Mouse (Mus musculus) Patski (cell line): Measurements from ENCODE around the gene Olfr1176. TPM values are rescaled to one million over a fixed set of nuclear protein-coding genes. Genes with fewer than 3 reads are reported as not detected.

Experiments
- ATAC-seq: fragments of 100-300 bp; one replicate; pipeline ENCODE4 v1.8.0; 2021
- CTCF ChIA-PET: fragments of 350-600 bp; sonication (Branson Sonifier 250); formaldehyde crosslinking; loops from one replicate; lab custom pipeline; 2022; ENCODE audit warnings: inconsistent platforms; lab: Charles Lee
- POLR2A ChIA-PET: fragments of 350-600 bp; sonication (Branson Sonifier 250); formaldehyde crosslinking; loops from one replicate; lab custom pipeline; 2022; ENCODE audit warnings: antibody characterized with exemption, inconsistent platforms; lab: Charles Lee
- DNase-seq: peaks from one replicate; pipeline ENCODE4 v3.0.0-alpha.2; 2011; ENCODE audit warnings: low read depth, low spot score
- H3K27me3 ChIP-seq: fragments of 371-371 bp; one replicate; pipeline ENCODE4 v1.5.1; 2021
- CTCF ChIP-seq: fragments of 100-300 bp; IDR thresholded peaks from one replicate; pipeline ENCODE4 v1.5.1; 2021
- in situ Hi-C: fragments of 300-500 bp; cut with MboI; formaldehyde crosslinking; loops from 3 replicates; pipeline ENCODE4 v1.11.1; 2018; ENCODE audit warnings: low pct_unique_long_range_greater_than_20kb, mixed read lengths
- polyA plus RNA-seq: library from polyadenylated mRNA; unstranded; gene quantifications from one replicate; pipeline ENCODE4 v1.2.3, GENCODE M21; 2021

The Olfr1176 gene
- not detected for polyA plus RNA-seq

DNA sequence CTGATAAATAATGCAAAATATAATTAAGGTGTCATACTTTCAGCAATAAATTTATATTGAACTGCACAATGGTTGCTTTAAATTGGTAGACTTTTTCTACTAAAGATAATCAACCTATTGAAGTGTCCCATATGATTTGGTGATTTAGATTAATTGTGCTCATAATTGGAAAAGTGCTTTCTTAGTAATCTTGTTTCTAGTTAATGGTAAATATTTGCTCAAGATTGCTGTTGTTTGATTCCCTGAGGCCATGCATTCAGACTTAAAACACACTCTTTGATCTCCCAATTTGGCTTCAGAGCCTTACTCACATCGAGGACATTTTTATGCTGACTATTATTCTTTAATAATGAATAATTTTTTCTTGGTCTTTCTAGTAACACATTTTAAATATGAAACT, at the start of gene Olfr1176:
Olfr1176 (plus strand) TSS at position 301 of the 400 bp plus-strand sequence.
- no peak for ATAC-seq
- no peak for TF ChIP-seq CTCF
- DNase-seq: no peak
- CTCF ChIA-PET: no interaction called here
- no peaks in the 10 kb centered on the region for H3K27me3 ChIP-seq
- POLR2A ChIA-PET: no interaction called here
- in situ Hi-C loops: no loop called here

DNA sequence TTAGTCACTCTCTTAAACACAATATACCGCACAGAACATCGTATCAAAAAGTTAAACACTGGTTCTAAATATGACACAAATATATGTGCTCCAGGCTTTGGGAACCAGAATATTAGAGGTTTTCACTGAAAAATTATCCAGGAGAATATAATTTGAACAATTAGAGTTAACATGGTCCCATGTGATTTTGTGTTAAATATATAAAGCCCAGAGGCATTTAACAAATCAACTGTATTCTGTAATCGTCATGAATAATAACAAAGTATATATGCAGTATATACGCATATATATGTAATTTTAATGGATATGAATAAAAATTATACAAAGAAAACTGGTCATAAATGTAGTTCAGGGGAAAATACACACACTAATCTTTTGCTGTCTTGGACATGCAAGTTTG, 21.5 kb upstream of the Olfr1176 start, which contains the start of gene Olfr1174-ps:
Olfr1174-ps (minus strand) TSS at position 101 of the 400 bp plus-strand sequence.
- CTCF ChIA-PET: no interaction called here
- DNase-seq (no peak), ATAC-seq (no peak)
- no peaks in the 10 kb centered on the region for H3K27me3 ChIP-seq
- in situ Hi-C loops: no loop called here
- POLR2A ChIA-PET: no interaction called here
- no peak for TF ChIP-seq CTCF

DNA sequence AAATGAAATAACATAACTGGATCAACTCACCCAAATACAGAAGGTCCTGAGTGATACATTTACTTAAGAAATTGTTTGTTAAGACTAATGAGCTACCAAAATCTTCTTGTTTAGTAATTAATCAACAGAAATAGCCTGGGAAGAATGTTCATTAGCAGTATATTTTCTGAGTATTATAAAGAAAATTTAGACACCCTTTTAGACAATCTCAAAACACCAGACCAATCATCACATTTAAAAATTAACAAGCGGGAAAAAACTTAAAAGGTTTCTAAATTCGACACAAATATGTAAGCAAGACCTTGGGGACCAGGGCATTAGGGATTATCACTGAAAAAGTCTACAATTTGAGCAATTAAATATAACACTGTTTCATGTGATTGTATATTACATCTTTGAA, 9.4 kb upstream of the Olfr1176 start, which contains the start of gene Olfr1175-ps:
Olfr1175-ps (minus strand) TSS at position 101 of the 400 bp plus-strand sequence.
- in situ Hi-C loops: no loop called here
- no peaks in the 10 kb centered on the region for H3K27me3 ChIP-seq
- ChIA-PET CTCF (no interaction called here), POLR2A (no interaction called here)
- DNase-seq (no peak), ATAC-seq (no peak)
- no peak for TF ChIP-seq CTCF

DNA sequence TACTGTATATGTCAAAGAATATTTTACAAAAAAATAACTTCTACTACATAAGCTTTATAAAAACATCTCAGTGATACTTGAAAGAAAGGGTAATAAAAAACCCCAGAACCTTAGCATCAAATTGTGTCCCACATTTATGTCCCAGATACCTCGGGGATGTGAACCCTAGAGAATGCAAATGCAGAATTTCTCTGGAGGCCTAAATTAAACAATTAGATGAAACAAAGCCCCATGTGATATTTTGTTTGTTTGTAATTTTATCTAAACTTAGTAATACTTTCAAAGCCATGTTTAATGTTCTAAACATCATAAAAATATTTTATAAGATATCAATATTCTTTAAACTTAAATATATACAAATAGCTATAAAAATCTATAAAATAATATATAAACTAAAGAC, 9.9 kb downstream of the Olfr1176 start, which contains the start of gene Olfr1177-ps:
Olfr1177-ps (minus strand) TSS at position 101 of the 400 bp plus-strand sequence.
- CTCF ChIA-PET: no interaction called here
- DNase-seq: no peak
- in situ Hi-C loops: no loop called here
- no peaks in the 10 kb centered on the region for H3K27me3 ChIP-seq
- ATAC-seq: no peak
- TF ChIP-seq CTCF: no peak
- POLR2A ChIA-PET: no interaction called here

DNA sequence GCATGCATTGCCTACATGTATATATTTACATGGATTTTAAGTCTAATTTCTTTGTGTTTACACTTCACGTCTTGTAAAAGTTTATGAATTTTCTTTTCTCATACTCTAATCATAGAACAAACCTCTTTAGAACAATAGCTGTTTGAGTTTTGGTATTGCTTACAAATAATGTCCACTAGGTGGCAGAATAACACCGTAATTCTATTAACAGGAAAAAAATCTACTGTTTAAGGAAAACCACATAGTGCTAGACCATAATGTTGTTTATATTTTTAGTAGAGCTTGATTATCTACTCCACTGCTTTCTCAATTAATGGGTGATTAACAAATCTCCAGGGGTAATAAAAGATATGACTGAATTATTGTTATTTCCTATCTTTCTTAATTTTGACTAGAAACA, 19.8 kb downstream of the Olfr1176 start:
- no peak for ATAC-seq
- no peaks in the 10 kb centered on the region for H3K27me3 ChIP-seq
- ChIA-PET POLR2A (no interaction called here), CTCF (interaction anchor here (1.0 to 2.0 kb wide), 3 partner anchors 15 to 17 kb away, joined by 3 to 5 read pairs (median 3); no protein-coding TSS in a partner anchor)
- in situ Hi-C loops: loop anchor here (10.0 kb wide), 1 partner anchor 1188 kb away; no protein-coding TSS in a partner anchor
- no peak for TF ChIP-seq CTCF
- no peak for DNase-seq

DNA sequence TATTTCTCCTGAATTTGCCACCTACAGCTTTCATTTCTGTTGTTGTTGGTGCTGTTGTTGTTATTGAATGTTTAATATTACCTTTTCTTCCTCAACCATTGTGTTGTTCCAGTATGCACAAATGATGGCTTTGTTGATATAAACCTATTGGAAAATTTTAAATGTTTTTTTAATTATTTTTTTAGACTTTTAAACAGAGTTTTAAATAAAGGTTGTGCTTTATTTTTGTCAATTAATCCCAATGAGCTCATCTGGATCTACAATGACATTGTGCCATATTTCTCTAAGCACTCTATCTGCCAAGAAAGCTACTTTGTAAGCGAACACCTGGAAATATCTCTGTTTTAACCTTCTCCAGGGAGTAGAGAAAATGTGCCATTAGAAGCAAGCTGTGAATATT, 50.2 kb downstream of the Olfr1176 start, which contains the start of gene Olfr1178:
Olfr1178 (plus strand) TSS at position 301 of the 400 bp plus-strand sequence.
- in situ Hi-C loops: no loop called here
- H3K27me3 ChIP-seq: no peaks in the 10 kb centered on the region
- DNase-seq: no peak
- ATAC-seq: no peak
- CTCF ChIA-PET: interaction anchor here (1.4 kb wide), 1 partner anchor 19 kb away, joined by 3 read pairs; no protein-coding TSS in a partner anchor
- no peak for TF ChIP-seq CTCF
- POLR2A ChIA-PET: interaction anchor here (0.5 kb wide), 1 partner anchor 53 kb away, joined by 3 read pairs; no protein-coding TSS in a partner anchor

Other genes starting within 250 kb of the Olfr1176 start
- not detected for gene Olfr1164, start 242.8 kb upstream of the Olfr1176 start, polyA plus RNA-seq
- not detected for gene Olfr1166, start 208.4 kb upstream of the Olfr1176 start, polyA plus RNA-seq
- not detected for gene Olfr1167, start 181.5 kb upstream of the Olfr1176 start, polyA plus RNA-seq
- not detected for gene Olfr1168, start 154.8 kb upstream of the Olfr1176 start, polyA plus RNA-seq
- not detected for gene Olfr1170, start 108.4 kb upstream of the Olfr1176 start, polyA plus RNA-seq
- 0.03 TPM for gene Olfr1173, start 56.8 kb upstream of the Olfr1176 start, polyA plus RNA-seq
- not detected for gene Olfr1174-ps, start 21.6 kb upstream of the Olfr1176 start, polyA plus RNA-seq
- not detected for gene Olfr1175-ps, start 9.5 kb upstream of the Olfr1176 start, polyA plus RNA-seq
- gene Olfr1177-ps, start 9.8 kb downstream of the Olfr1176 start, polyA plus RNA-seq: not detected
- gene Olfr1178, start 50.3 kb downstream of the Olfr1176 start, polyA plus RNA-seq: not detected
- gene Olfr1179, start 69.7 kb downstream of the Olfr1176 start, polyA plus RNA-seq: not detected
- not detected for gene Olfr1180, start 82.4 kb downstream of the Olfr1176 start, polyA plus RNA-seq
- gene Olfr1181, start 89.5 kb downstream of the Olfr1176 start, polyA plus RNA-seq: not detected
- not detected for gene Gm13757, start 112.4 kb downstream of the Olfr1176 start, polyA plus RNA-seq
- not detected for gene Olfr1183, start 118.1 kb downstream of the Olfr1176 start, polyA plus RNA-seq
- gene Olfr1184, start 146.9 kb downstream of the Olfr1176 start, polyA plus RNA-seq: not detected
- not detected for gene Olfr1185-ps1, start 156.6 kb downstream of the Olfr1176 start, polyA plus RNA-seq
- gene Olfr1186, start 181.8 kb downstream of the Olfr1176 start, polyA plus RNA-seq: not detected
- not detected for gene Olfr1188, start 220.2 kb downstream of the Olfr1176 start, polyA plus RNA-seq
- gene Olfr1189, start 249.7 kb downstream of the Olfr1176 start, polyA plus RNA-seq: not detected